Mouse (Mus musculus) lung, embryonic 16.5 days (tissue): ENCODE results near the gene Ccdc33. TPM values are rescaled to one million over a fixed set of nuclear protein-coding genes. Genes with fewer than 3 reads are reported as not detected.
A peak's percentile ranks its signal among the peaks of the same experiment; 100 is the strongest.

ENCODE experiments used
- ATAC-seq: fragments of 200-750 bp; cut with Nextera tagmentation; 2 replicates; pipeline ENCODE4 v1.8.0; 2017; ENCODE audit warnings: low read depth, mild to moderate bottlenecking, moderate library complexity
- H3K27ac ChIP-seq: fragments of 300-500 bp; sonication (generic); 2 replicates; pipeline ENCODE4 v1.5.1; 2014; ENCODE audit warnings: mild to moderate bottlenecking, control low read depth, low read length
- H3K27me3 ChIP-seq: fragments of 300-500 bp; sonication (generic); 2 replicates; pipeline ENCODE4 v1.6.1; 2014; ENCODE audit warnings: low read depth, low read length, mixed read lengths; ENCODE audit not compliant: control insufficient read depth, insufficient read depth
- H3K36me3 ChIP-seq: fragments of 300-500 bp; sonication (generic); 2 replicates; pipeline ENCODE4 v1.6.1; 2014; ENCODE audit warnings: low read length; ENCODE audit not compliant: control insufficient read depth, insufficient read depth
- H3K4me1 ChIP-seq: fragments of 300-500 bp; sonication (generic); replicated peaks from 2 replicates; pipeline ENCODE4 v1.6.1; 2014; ENCODE audit warnings: low read length, mixed read lengths; ENCODE audit not compliant: control insufficient read depth, insufficient read depth
- H3K4me2 ChIP-seq: fragments of 300-500 bp; sonication (generic); 2 replicates; pipeline ENCODE4 v1.6.1; 2014; ENCODE audit warnings: low read depth, low read length, control low read depth
- H3K4me3 ChIP-seq: fragments of 300-500 bp; sonication (generic); 2 replicates; pipeline ENCODE4 v1.5.1; 2014; ENCODE audit warnings: mild to moderate bottlenecking, low read length, control low read depth
- H3K9ac ChIP-seq: fragments of 300-500 bp; sonication (generic); 2 replicates; pipeline ENCODE4 v1.6.1; 2014; ENCODE audit warnings: low read length, control low read depth
- H3K9me3 ChIP-seq: fragments of 300-500 bp; sonication (generic); 2 replicates; pipeline ENCODE4 v1.6.1; 2016; ENCODE audit warnings: low read length; ENCODE audit not compliant: control insufficient read depth
- WGBS: fragments of 180-500 bp; shearing (Covaris S2); extraction: QIAGEN DNeasy Blood & Tissue Kit; methylation state at CpG from one replicate; pipeline ENCODE4 v1.1.7; 2014; 5-methylcytosine and 5-hydroxymethylcytosine counted together
- polyA plus RNA-seq: library from polyadenylated mRNA; unstranded; fragments of >200 nt; fragmentation: Nextera tagmentation; extraction: Ambion mirVana; gene quantifications from 2 replicates; pipeline ENCODE4 v1.2.1, GENCODE M21; 2015

The Ccdc33 gene
- polyA plus RNA-seq, 1 experiment from 2014 or later, result 0.68 TPM

DNA sequence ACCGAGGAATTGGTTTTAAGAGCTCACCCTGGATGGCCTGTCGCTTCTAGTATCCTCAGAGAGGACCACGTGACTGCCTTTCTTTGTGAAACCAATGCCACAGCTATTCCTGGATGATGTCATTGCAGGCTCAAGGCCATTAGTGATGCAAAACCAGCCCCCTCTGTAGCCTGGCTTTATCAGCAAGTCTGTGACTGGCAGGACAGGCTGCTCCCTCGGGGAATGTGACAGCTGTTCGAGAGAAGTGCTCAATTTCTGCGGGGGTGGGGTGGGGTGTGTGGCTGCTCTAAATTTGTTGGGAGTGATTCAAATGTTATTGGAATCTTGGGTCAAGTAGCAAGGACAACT is 109.6 kb downstream of the Ccdc33 start:
- no peaks in the 10 kb centered on the region for H3K36me3 ChIP-seq
- H3K27me3 ChIP-seq, result no peaks in the 10 kb centered on the region
- H3K4me1 ChIP-seq, result no peaks in the 10 kb centered on the region; the same call in 1 of the 2 replicates
- WGBS, result 10% methylated on average over 6 of the region's 6 CpGs
- H3K9me3 ChIP-seq, result no peaks in the 10 kb centered on the region
- no peak overlapping the region for H3K4me2 ChIP-seq
- no peak overlapping the region for H3K4me3 ChIP-seq
- ATAC-seq, result peak; percentile 45; the same call in 1 of the 2 replicates
- H3K9ac ChIP-seq, result 0 out of 2 replicates have a peak overlapping the region, but pooled peaks have one; percentile 29
- H3K27ac ChIP-seq, result no peak overlapping the region

DNA sequence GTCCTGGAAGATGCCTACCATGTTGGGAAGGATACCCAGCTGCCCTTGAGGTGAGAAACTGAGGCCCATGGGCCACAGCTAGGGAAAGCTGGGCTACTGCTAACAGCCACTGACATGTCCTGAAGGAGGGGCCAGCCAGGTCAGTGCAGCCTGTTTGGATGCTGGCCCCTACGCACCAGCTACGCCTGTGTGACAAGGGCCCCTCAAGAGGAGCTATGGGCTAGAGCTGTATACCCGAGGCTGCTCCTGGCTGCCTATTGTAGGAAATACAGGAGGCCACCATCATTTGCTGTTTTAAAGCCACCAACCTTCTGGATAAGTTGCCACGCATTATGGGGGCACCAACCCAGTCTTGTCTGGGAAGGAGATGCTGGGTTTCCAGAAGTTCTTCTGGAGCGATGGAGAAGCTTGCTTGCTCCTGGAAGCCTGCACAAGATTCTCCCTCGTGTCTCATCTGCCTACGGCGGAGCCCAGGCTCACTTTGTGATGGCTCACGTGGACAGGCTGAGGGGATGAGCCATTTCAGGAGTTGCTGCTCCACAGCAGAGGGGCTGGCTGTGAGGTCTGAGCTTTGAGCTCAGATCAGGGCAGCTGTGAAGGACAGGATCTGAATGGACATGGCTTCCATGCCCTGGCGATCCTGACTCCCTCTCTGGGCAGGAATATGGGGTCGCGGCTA is 110.1 kb downstream of the Ccdc33 start:
- H3K9ac ChIP-seq, result 0 out of 2 replicates have a peak overlapping the region, but pooled peaks have one; percentile 29
- H3K27me3 ChIP-seq, result no peaks in the 10 kb centered on the region
- H3K4me3 ChIP-seq, result no peak overlapping the region
- no peak overlapping the region for H3K4me2 ChIP-seq
- WGBS, result 66% methylated on average over 12 of the region's 12 CpGs
- H3K4me1 ChIP-seq, result peaks cover 1% of the 10 kb centered on the region; the same call in 1 of the 2 replicates
- H3K9me3 ChIP-seq, result no peaks in the 10 kb centered on the region
- H3K36me3 ChIP-seq, result no peaks in the 10 kb centered on the region
- ATAC-seq, result no peak
- no peak overlapping the region for H3K27ac ChIP-seq

DNA sequence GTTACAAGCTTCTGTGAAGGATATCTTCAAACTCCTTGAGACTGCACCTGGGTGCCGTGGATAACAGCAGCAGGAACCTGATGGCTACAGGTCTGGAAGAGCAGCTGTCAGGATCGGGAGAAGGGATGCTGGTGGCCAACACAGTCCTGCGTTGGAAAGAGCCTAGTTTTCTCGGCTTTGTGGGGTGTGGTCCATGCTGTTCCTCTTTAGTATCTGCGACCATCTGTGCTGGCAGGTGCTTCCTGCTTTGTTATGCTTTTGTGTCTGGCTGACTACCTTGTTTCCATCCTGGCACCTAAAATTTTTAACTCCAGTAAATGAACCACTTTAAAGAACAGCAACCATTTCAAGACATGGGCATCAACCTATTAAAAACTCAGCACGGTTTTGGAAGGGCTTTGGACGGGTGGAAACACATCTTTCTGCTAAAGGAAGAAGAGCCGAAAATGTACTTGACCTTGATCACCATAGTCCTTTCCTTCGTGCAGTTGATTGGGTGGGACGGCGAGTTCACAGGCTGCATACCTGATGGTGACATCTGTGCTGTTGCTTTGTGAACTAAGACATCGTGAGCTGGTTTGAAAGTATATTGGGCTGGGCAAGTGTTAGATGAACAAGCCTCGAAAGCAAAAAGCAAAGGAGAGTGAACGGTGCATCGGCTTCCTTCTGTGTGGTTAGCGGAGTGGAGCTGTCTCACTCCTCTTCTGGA is 112.7 kb downstream of the Ccdc33 start, which contains the start of gene Cyp11a1:
TSS of gene Cyp11a1 (plus strand) at position 659 of the 709 bp plus-strand sequence.
- H3K27ac ChIP-seq, result no peak within 1 kb of the TSS
- peaks cover 3% of the 10 kb centered on the region; the same call in 1 of the 2 replicates for H3K4me1 ChIP-seq
- H3K27me3 ChIP-seq, result no peaks in the 10 kb centered on the region
- ATAC-seq, result no peak
- no peak within 1 kb of the TSS for H3K4me3 ChIP-seq
- H3K36me3 ChIP-seq, result no peaks in the 10 kb centered on the region
- no peaks in the 10 kb centered on the region for H3K9me3 ChIP-seq
- H3K4me2 ChIP-seq, result no peak within 1 kb of the TSS
- H3K9ac ChIP-seq, result no peak within 1 kb of the TSS
- WGBS, result 76% methylated on average over 16 of the region's 16 CpGs

DNA sequence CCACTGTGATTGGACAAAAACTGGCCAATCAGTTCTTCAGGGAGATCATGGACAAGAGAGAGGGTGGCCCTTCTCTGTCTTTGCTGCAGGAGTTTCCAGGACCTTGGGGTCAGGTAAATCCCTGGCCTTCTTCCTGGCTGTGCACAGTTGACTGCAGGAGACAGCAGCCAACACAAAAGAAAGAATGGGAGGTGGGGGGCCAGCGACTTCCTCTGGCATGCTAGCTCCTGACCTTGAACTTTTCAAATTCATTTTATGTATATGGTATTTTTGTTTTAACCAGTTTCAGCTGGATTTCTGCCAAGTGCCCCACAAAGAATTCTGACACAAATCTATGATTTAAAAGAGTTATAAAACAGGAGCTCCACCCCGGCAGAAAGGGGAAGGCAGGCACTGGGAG is 115.4 kb downstream of the Ccdc33 start:
- no peaks in the 10 kb centered on the region for H3K36me3 ChIP-seq
- H3K4me2 ChIP-seq, result no peak overlapping the region
- no peak overlapping the region for H3K27ac ChIP-seq
- H3K4me3 ChIP-seq, result no peak overlapping the region
- 11% methylated on average over 2 of the region's 2 CpGs for WGBS
- peaks cover 3% of the 10 kb centered on the region for H3K4me1 ChIP-seq
- no peak overlapping the region for H3K9ac ChIP-seq
- H3K9me3 ChIP-seq, result no peaks in the 10 kb centered on the region
- ATAC-seq, result no peak
- no peaks in the 10 kb centered on the region for H3K27me3 ChIP-seq

DNA sequence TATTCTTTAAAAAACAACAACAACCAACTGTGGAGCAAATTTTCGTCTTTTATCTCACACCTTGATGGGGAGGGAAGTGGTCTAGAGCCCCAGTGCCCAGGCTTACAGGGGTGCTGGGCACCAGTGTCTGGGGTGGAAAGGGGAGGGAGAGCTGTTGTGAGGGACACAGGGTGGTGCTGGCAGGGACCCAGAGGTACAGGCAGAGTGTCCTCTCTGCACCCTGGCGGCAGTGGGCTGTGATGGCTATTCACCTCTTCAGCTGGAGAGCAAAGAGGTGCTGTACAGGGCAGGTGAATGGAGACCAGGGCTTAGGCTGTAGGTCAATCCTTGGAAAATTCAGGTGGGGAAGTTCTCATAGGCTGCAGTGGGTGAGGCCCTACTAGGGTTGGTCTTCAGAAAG is 118.9 kb downstream of the Ccdc33 start:
- no peak for ATAC-seq
- Histone ChIP-seq H3K27me3 (peaks cover 8% of the 10 kb centered on the region), H3K9ac (no peak overlapping the region), H3K4me1 (peaks cover 11% of the 10 kb centered on the region), H3K36me3 (no peaks in the 10 kb centered on the region), H3K4me3 (no peak overlapping the region), H3K27ac (no peak overlapping the region), H3K9me3 (no peaks in the 10 kb centered on the region), H3K4me2 (no peak overlapping the region)
- 39% methylated on average over 2 of the region's 2 CpGs for WGBS

DNA sequence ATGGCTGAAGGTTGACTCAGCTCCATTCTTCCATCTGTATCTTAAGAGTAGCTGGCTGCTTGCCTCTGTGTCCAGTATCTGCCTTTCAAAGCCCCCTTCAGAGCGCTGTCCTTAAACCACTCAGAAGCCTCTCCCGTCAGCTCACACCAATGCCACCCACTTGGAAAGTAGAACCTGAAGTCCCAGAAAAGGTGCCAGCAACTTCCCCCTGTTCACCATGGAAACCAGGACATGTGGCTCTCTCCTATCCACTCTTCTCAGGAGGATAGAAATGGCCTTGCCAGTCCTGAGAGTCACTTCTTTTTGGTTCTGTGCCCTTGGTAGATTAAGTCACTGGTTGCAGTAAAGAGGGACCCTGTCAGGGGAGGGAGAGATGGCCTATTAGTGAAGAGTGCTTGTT is 119.9 kb downstream of the Ccdc33 start:
- Histone ChIP-seq H3K4me3 (no peak overlapping the region), H3K4me1 (peaks cover 11% of the 10 kb centered on the region), H3K4me2 (no peak overlapping the region), H3K36me3 (no peaks in the 10 kb centered on the region), H3K27ac (no peak overlapping the region), H3K9me3 (no peaks in the 10 kb centered on the region), H3K9ac (no peak overlapping the region), H3K27me3 (peaks cover 8% of the 10 kb centered on the region)
- ATAC-seq, result no peak
- WGBS, result 41% methylated on average over 2 of the region's 2 CpGs

DNA sequence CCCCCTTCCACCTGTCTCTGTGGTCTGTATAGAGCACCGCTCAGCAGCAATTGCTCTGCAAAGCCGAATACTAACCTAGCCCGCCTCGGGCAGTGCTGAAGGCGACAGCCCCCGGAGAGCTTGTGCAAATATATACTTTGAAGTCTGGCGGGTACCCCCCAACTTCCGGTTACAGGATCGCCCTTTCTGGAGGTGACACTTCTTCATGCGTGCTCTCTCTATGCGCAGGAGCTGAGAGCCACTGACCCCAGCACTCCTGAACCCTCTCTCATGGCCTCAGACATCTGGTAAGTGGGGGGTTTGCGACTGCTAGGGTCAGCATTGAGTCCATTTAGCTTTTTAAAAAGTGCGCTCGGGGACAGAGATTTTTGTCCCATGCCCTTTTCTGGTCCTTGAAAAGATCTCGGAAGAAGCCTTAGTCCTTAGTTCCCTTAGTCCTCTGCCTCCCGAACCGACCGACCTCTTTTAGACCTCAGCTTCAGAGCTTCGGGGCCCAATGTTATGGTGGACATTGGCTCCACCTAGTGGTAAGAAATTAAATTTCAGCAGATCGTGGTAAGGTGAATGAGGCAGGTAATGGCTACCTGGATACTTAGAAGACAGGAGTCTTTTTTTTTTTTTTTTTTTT is 120.5 kb downstream of the Ccdc33 start:
- peaks cover 8% of the 10 kb centered on the region for H3K27me3 ChIP-seq
- ATAC-seq, result peak; percentile 85

DNA sequence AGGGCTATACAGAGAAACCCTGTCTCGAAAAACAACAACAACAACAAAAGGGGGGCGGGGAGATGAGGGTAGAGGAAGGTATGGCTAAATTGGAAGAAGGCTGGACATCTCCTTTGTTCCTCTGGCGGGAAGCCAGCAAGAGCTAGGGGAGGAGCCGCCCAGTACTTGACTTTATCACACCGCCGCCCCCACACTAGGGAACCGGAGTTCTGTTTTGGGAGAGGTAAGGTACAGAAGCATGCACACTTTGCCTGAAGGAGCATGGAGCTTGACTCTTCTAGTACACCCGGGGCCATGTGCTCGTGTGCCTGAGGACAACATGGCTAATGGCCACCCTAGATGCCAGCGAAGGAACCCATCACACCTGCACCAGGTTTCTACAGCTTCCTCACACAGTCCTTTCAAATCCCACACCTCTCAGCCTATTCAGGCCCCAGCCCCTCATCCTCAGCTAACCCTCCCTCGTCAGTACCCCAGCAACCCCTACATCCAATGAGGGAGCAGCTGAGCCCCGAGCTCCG is 121.1 kb downstream of the Ccdc33 start:
- WGBS, result 16% methylated on average over 13 of the region's 13 CpGs
- H3K4me1 ChIP-seq, result peaks cover 8% of the 10 kb centered on the region
- H3K9ac ChIP-seq, result no peak overlapping the region; the same call in 1 of the 2 replicates
- H3K4me2 ChIP-seq, result peak overlapping the region; percentile 67
- no peaks in the 10 kb centered on the region for H3K9me3 ChIP-seq
- H3K4me3 ChIP-seq, result peak overlapping the region; percentile 40
- no peaks in the 10 kb centered on the region for H3K36me3 ChIP-seq
- H3K27me3 ChIP-seq, result peaks cover 8% of the 10 kb centered on the region
- H3K27ac ChIP-seq, result no peak overlapping the region
- no peak for ATAC-seq

More for the DNA sequence above, 120.5 kb downstream of the Ccdc33 start:
- H3K27ac ChIP-seq, result no peak overlapping the region
- WGBS, result under 1% methylated on average over 20 of the region's 20 CpGs
- peak overlapping the region; percentile 49; the same call in 1 of the 2 replicates for H3K9ac ChIP-seq
- no peaks in the 10 kb centered on the region for H3K9me3 ChIP-seq
- H3K4me3 ChIP-seq, result peak overlapping the region; percentile 40
- H3K4me2 ChIP-seq, result peak overlapping the region; percentile 67
- H3K4me1 ChIP-seq, result peaks cover 8% of the 10 kb centered on the region
- no peaks in the 10 kb centered on the region for H3K36me3 ChIP-seq

DNA sequence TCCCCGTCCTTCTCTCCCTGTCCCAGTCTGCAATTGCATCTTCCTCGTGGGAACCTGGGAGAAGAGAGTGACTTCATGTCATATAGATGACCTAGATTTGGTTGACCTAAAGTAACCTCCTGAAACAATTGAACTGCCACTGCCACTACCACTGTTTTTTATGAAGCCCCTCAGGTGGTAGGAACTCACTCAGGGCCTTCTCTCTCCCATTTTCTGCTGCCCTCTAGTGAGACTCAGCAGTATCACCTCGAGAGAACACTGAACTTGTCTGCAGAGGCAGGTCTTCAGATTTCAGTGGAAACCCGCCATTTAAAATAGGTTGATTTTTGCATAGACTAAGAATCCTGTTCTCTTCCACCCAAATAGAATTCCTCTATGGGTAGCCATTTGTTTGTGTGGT is 123.3 kb downstream of the Ccdc33 start:
- 35% methylated on average over 4 of the region's 4 CpGs for WGBS
- Histone ChIP-seq H3K4me2 (no peak overlapping the region), H3K27me3 (peaks cover 8% of the 10 kb centered on the region), H3K27ac (no peak overlapping the region), H3K4me1 (peaks cover 8% of the 10 kb centered on the region), H3K9me3 (no peaks in the 10 kb centered on the region), H3K9ac (no peak overlapping the region), H3K36me3 (no peaks in the 10 kb centered on the region), H3K4me3 (no peak overlapping the region)
- no peak for ATAC-seq
